Mouse (Mus musculus) heart, embryonic 16.5 days (tissue): Measurements from ENCODE around the gene Kif1c. TPM values are rescaled to one million over a fixed set of nuclear protein-coding genes. Genes with fewer than 3 reads are reported as not detected.
"Not testable (repeated sequence)": the region's sequence is repeated elsewhere in the genome, so short reads cannot be mapped to it uniquely, and the experiment has no call there.

Experiments used
- ATAC-seq: fragments of 200-750 bp; cut with Nextera tagmentation; replicated peaks from 2 replicates; pipeline ENCODE4 v1.8.0; 2017; ENCODE audit warnings: moderate number of reproducible peaks; ENCODE audit not compliant: insufficient read depth, low FRiP score; ENCODE audit errors: extremely low read depth
- H3K27ac ChIP-seq: fragments of 300-500 bp; sonication (generic); 2 replicates; pipeline ENCODE4 v1.5.1; 2014; ENCODE audit warnings: mild to moderate bottlenecking, low read length, control low read depth, moderate library complexity
- H3K27me3 ChIP-seq: fragments of 300-500 bp; sonication (generic); 2 replicates; pipeline ENCODE4 v1.6.1; 2014; ENCODE audit warnings: low read length, mixed read lengths; ENCODE audit not compliant: control insufficient read depth, insufficient read depth
- H3K36me3 ChIP-seq: fragments of 300-500 bp; sonication (generic); 2 replicates; pipeline ENCODE4 v1.6.1; 2014; ENCODE audit not compliant: control insufficient read depth, insufficient read depth
- H3K4me1 ChIP-seq: fragments of 300-500 bp; sonication (generic); 2 replicates; pipeline ENCODE4 v1.6.1; 2014; ENCODE audit warnings: low read length, mixed read lengths; ENCODE audit not compliant: control insufficient read depth, insufficient read depth
- H3K4me2 ChIP-seq: fragments of 300-500 bp; sonication (generic); 2 replicates; pipeline ENCODE4 v1.6.1; 2014; ENCODE audit warnings: low read depth, mild to moderate bottlenecking, control low read depth, low read length
- H3K4me3 ChIP-seq: fragments of 300-500 bp; sonication (generic); 2 replicates; pipeline ENCODE4 v1.5.1; 2014; ENCODE audit warnings: mild to moderate bottlenecking, control low read depth, low read length
- H3K9ac ChIP-seq: fragments of 300-500 bp; sonication (generic); 2 replicates; pipeline ENCODE4 v1.6.1; 2014; ENCODE audit warnings: low read length, control low read depth
- H3K9me3 ChIP-seq: fragments of 300-500 bp; sonication (generic); replicated peaks from 2 replicates; pipeline ENCODE4 v1.6.1; 2016; ENCODE audit warnings: low read length; ENCODE audit not compliant: control insufficient read depth
- WGBS: fragments of 180-500 bp; shearing (Covaris S2); extraction: QIAGEN DNeasy Blood & Tissue Kit; methylation state at CpG from one replicate; pipeline ENCODE4 v1.1.7; 2014; 5-methylcytosine and 5-hydroxymethylcytosine counted together
- microRNA-seq: library from miRNA; unstranded; fragments of <30 nt; microRNA quantifications from one replicate; pipeline ENCODE4, GENCODE M21; 2017
- polyA plus RNA-seq: library from polyadenylated mRNA; unstranded; fragments of >200 nt; fragmentation: Nextera tagmentation; extraction: Ambion mirVana; gene quantifications from 2 replicates; pipeline ENCODE4 v1.2.1, GENCODE M21; 2015

Gene Kif1c
- polyA plus RNA-seq, 1 experiment from 2014 or later = 5.2 TPM

DNA sequence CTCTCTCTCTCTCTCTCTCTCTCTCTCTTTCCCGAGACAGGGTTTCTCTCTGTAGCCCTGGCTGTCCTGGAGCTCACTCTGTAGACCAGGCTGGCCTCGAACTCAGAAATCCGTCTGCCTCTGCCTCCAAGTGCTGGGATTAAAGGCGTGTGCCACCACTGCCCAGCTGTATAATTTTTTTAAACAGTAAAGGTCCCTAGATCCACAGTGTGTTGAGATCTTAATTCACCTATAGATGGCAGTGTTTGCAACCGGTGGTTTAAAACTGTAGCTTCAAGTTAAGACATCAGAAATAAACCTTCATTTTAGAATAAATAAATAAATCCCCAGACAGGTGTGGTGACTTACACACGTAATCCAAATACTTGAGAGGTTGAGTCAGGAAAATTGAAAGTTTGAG lies 77.7 kb downstream of the Kif1c start:
- WGBS = 31% methylated on average over 6 of the region's 6 CpGs
- not testable (repeated sequence) for ATAC-seq

More for the DNA sequence above, 77.7 kb downstream of the Kif1c start:
- not testable (repeated sequence) for H3K4me1 ChIP-seq, H3K9ac ChIP-seq, H3K27ac ChIP-seq, H3K4me3 ChIP-seq, H3K4me2 ChIP-seq, H3K27me3 ChIP-seq, H3K36me3 ChIP-seq, H3K9me3 ChIP-seq

Small RNA genes lying within 50 kb of the gene (microRNA-seq; reads per million reads assigned to microRNA genes)
- gene Gm22760 (not detected), gene Mir6925 (not detected)

Other genes starting within 250 kb of the Kif1c start
- 25.2 and 27.8 TPM in 2 replicates for gene Med11, start 248.6 kb upstream of the Kif1c start, polyA plus RNA-seq
- 1.5 and 1.7 TPM in 2 replicates for gene Zmynd15, start 241.1 kb upstream of the Kif1c start, polyA plus RNA-seq
- 10.2 and 10.9 TPM in 2 replicates for gene Cxcl16, start 240.6 kb upstream of the Kif1c start, polyA plus RNA-seq
- 5.2 and 5.6 TPM in 2 replicates for gene Tm4sf5, start 195.3 kb upstream of the Kif1c start, polyA plus RNA-seq
- 0.31 and 1.3 TPM in 2 replicates for gene Vmo1, start 185.9 kb upstream of the Kif1c start, polyA plus RNA-seq
- gene Gltpd2, start 181.4 kb upstream of the Kif1c start, polyA plus RNA-seq = 0.16 and 0.37 TPM in 2 replicates
- 607 and 623 TPM in 2 replicates for gene Psmb6, start 175.2 kb upstream of the Kif1c start, polyA plus RNA-seq
- not detected in 2 replicates for gene Gm40193, start 167.6 kb upstream of the Kif1c start, polyA plus RNA-seq
- gene Pld2, start 160.5 kb upstream of the Kif1c start, polyA plus RNA-seq = 9.1 and 12.0 TPM in 2 replicates
- 9.8 and 10.3 TPM in 2 replicates for gene Mink1, start 137.7 kb upstream of the Kif1c start, polyA plus RNA-seq
- not detected in 2 replicates for gene 4930544D05Rik, start 84.7 kb upstream of the Kif1c start, polyA plus RNA-seq
- gene Chrne, start 81.3 kb upstream of the Kif1c start, polyA plus RNA-seq = not detected in 2 replicates
- gene Gp1ba, start 61.4 kb upstream of the Kif1c start, polyA plus RNA-seq = 0.34 and 0.38 TPM in 2 replicates
- gene Rnf167, start 53.3 kb upstream of the Kif1c start, polyA plus RNA-seq = 80.3 and 80.9 TPM in 2 replicates
- 346 and 351 TPM in 2 replicates for gene Slc25a11, start 53.1 kb upstream of the Kif1c start, polyA plus RNA-seq
- gene Pfn1, start 45.9 kb upstream of the Kif1c start, polyA plus RNA-seq = 1,225 and 1,312 TPM in 2 replicates
- 578 and 593 TPM in 2 replicates for gene Eno3, start 43.3 kb upstream of the Kif1c start, polyA plus RNA-seq
- gene Spag7, start 31.1 kb upstream of the Kif1c start, polyA plus RNA-seq = 186 and 191 TPM in 2 replicates
- gene Camta2, start 12.4 kb upstream of the Kif1c start, polyA plus RNA-seq = 15.0 and 15.6 TPM in 2 replicates
- gene Inca1, start 393 bp upstream of the Kif1c start, polyA plus RNA-seq = 1.2 and 1.4 TPM in 2 replicates
- gene Zfp3, start 63.7 kb downstream of the Kif1c start, polyA plus RNA-seq = 10.0 and 10.5 TPM in 2 replicates
- gene Scimp, start 112.0 kb downstream of the Kif1c start, polyA plus RNA-seq = 0.32 and 0.70 TPM in 2 replicates
- 26.8 and 28.7 TPM in 2 replicates for gene Rabep1, start 144.2 kb downstream of the Kif1c start, polyA plus RNA-seq